Mouse (Mus musculus): ENCODE measurements around the gene Plcb4. TPM values are rescaled to one million over a fixed set of nuclear protein-coding genes. Genes with fewer than 3 reads are reported as not detected.
A peak's percentile ranks its signal among the peaks of the same experiment; 100 is the strongest.
"Not testable (repeated sequence)": the region's sequence is repeated elsewhere in the genome, so short reads cannot be mapped to it uniquely, and the experiment has no call there.

Plcb4 gene
- total RNA-seq, 2 experiments from 2014 or later, result 21.0 to 22.2 TPM

GRCm38 (mm10) chr2:135958453-135958852 lies 299.6 kb downstream of the Plcb4 start:
- peak in 1 of 2 experiments; percentile 5 for DNase-seq

GRCm38 (mm10) chr2:135963089-135963488 lies 304.3 kb downstream of the Plcb4 start:
- DNase-seq, result no peak

DNA sequence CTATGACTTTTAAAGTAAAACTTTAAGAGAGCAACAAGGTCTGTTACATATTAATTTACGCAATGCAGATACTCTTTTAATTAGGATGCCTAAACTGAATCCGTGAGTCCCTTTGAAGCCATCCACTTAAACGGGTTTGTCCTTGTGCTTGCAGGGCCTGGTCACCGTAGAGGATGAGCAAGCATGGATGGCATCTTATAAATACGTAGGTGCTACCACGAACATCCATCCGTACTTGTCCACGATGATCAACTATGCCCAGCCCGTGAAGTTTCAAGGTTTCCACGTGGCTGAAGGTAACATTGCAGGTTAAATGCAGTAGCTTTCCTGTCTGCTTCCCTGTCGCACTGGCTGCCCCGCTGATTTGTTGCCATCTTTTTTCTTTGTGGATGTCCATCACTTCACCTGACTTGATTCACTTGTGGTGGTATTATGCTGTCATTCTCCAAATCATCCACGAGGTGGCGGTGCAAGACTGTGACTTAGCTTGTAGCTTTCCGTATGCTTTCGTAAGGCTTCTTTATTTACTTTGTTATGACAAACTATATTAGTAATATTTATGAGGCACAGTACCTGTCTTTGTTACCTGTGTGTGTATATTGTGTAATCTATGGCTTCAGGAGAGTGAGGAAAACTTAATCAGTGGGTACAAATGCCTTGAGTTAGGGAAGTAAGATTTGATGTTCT lies 308.2 kb downstream of the Plcb4 start:
- DNase-seq, result peak; percentile 31 to 42

- DNase-seq, result no peak
These were observed 309.3 kb downstream of the Plcb4 start for GRCm38 (mm10) chr2:135968159-135968558.

- DNase-seq, result no peak
These were observed 312.1 kb downstream of the Plcb4 start for GRCm38 (mm10) chr2:135970902-135971301.

DNA sequence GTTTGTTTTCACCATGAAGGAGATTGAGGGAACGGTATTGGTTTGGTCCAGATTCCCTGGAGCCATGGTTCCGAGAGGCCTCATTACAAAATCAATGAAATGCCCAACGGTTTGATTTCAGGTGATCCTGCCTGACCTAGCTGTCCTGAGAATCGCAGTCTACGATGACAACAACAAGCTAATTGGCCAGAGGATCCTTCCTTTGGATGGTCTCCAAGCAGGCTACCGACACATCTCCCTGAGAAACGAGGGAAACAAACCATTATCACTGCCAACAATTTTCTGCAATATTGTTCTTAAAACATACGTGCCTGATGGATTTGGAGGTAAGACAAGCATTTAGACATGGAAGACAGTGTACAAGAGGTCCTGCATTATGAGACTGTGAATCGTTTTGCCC lies 317.2 kb downstream of the Plcb4 start:
- no peak for DNase-seq

DNA sequence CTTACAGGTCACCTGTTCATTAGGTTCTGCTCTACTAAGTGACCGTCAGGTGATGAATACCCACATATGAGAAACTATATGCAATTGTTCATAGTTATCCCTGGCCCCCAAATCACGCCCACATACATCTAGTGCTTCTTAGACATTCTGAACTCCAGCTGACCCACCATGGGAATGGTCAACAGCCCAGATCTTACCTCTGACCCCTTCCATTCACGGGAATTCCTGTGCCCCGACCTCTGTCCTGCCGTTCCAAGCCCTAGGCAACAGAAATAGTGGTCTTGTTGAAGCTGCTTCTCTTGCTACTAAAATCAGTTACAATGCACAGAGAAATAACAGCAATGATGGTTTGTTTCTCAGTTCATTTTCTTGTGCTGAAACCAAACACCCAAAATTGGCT lies 320.0 kb downstream of the Plcb4 start:
- DNase-seq, result no peak

- DNase-seq, result no peak
These were observed 321.6 kb downstream of the Plcb4 start for GRCm38 (mm10) chr2:135980428-135980827.

DNA sequence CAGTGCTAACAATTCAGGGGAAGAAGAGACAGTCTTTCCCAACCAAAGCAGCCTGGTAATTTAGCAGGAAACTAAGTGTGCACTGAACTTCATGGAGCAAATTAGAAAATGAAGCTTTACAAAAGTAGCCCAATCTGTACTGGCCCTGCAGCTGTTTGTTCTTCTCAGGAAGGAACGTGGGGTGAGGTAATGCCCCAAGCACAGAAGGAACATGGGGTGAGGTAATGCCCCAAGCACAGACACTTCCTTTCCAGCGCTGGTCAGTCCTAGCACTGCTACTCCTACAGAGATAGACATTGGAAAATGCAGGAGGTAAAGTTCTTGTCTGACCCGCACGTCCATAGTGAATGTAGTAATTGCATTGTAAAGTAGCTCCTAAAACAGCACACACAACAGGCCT lies 325.2 kb downstream of the Plcb4 start:
- DNase-seq, result no peak

- DNase-seq, result no peak
These were observed 326.9 kb downstream of the Plcb4 start for GRCm38 (mm10) chr2:135985536-135986265.

GRCm38 (mm10) chr2:135988475-135988874 lies 329.7 kb downstream of the Plcb4 start:
- not testable (repeated sequence) for DNase-seq

DNA sequence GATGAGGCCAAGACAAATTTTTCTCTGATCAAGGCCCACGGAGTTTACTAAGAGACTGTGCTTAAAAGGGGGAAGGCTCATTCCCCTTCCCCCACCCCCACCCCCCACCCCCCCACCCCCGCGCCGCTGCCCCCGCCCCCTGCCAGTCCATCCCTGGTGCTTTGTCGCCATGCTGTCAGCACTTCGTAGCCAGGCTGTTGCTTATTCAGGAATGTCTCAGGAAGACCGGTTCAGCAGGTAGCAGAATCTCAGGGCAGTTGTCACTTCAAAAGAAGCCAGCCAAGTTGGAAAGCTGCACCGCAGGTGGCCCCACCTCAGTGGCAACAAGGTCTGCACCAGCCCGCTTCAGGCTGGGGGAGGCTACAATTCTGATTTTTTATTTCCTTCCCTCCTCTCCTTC lies 331.9 kb downstream of the Plcb4 start:
- DNase-seq, result not testable (repeated sequence)

- DNase-seq, result no peak
These were observed 334.5 kb downstream of the Plcb4 start for GRCm38 (mm10) chr2:135993314-135993713.

DNA sequence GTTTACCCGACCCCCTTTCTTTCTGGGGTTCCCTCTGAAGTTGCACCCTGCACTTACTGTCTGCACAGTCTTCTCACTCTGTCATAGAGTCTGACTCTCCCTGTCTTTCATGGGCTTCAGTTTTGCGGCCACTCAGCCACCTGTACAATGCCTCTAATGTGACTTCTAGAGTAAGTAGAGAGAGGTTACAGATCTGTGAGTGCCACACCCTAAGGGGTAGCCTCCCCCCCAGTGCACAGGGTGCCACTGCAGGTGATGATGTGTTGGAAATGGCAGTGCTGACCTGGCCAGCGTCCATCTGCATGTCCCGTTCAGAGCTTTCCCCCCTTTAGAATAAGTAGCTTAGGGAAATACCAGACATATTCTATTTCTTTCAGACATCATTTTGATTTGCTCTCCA lies 336.4 kb downstream of the Plcb4 start:
- DNase-seq, result no peak

DNA sequence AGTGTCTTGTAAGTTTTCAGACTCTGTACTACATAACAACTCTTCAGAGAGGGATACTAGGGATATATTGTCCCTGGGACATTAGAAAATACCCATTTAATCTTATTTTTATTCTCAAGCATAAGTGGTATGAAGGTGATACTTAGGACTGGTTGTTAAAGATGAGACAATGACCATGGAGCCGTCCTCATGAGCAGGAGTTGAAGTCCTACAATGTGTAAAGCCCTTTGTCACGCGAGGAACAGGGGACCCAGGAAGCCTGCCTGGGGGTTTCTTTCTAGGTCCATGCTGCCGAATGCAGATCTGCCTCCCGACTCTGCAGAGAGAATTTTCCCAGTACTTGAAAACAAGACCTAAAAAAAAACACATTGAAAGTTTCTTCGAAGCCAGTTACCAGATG lies 338.1 kb downstream of the Plcb4 start:
- DNase-seq, result no peak

DNA sequence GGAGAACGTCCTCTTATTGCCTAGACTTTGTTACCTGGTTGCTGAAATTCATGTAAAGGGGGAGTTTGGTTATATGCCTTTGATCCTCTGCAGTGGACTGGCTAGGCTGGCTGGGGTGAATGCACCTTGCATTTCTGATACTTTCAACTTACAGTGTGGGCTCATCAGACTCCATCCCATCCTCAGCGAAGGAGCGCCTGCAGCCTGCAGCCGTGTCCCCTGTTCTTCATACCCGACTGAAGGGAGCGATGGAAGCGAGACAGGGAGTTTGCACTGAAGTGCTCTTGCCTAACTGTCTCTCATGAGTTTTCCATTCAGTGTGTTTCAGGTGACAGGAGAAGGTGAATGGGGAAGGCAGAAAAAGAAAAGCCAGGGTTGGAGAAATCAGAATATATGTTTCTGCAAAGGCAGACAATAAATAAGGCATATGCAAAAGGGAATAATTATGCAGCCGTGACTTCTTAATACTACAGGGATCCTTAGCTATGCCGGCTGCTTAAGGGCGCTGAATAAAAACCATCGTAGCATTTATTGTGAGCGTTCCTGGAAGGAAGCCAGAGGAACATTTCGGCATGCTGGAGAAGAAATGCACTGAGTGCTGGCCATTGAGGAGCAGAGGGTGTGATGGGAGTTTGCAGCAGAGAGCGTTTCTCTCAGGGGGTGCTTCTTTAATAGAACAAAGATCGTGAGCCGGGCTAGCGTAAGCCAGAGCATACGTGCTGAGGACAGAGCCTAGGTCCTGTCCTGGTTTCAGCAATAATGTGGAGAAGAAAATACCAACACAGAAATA lies 338.7 kb downstream of the Plcb4 start:
- no peak for DNase-seq

DNA sequence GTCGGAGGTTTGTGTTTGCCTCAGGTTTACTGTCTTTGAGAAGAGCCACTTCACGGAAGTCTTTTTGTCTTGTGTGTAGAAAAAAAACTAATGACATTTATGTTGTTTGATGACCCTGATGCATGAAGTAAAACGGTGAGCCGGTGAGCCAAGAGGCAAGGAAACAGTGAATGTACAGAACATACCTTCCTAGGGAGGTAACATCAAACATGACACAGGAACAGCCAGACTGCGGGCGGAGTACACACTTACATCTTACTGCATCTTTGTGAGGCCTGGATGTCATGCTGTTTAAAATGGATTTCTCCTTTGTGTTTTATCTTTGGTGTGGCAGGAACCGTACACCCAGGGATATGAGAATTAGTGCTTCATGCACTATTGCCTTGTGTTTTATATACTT lies 340.1 kb downstream of the Plcb4 start:
- no peak for DNase-seq

DNA sequence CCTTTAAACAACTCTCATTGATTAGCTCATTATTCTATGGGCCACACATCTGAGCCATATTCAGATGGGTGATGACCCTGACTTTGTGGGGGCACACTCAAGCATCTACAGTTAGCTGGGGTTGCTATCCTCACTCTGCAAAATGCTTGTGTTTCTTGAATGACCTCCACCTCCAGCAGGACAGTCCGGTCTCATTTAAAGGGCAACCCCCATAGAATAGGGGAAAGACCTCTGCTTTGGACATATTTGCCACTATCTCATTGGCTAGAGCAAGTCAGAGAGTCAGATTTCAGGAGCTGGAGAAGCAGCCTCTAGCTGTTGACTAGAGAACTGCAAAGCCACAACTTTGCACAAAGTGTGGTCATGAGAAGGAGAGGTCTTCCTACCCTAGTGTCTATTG lies 340.6 kb downstream of the Plcb4 start:
- no peak for DNase-seq

DNA sequence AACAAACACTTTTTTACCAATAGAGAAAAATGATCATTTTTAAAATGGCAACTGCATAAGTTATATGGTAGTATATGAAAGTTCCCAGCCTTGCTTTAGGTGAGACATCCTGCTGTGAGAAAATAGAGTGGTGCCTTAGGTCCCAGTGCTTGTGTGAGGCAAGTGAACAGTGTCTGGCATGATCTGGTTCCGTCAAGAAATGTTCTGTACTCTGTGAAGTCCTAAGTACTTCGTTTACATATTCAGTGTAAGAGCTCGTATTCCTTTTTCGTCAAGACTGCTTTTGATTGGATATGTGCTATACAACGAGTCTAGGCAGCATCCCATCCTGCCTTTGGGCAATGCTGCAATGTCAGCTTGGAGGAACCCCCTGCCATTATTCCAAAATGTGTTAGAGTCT lies 342.1 kb downstream of the Plcb4 start:
- DNase-seq, result no peak

DNA sequence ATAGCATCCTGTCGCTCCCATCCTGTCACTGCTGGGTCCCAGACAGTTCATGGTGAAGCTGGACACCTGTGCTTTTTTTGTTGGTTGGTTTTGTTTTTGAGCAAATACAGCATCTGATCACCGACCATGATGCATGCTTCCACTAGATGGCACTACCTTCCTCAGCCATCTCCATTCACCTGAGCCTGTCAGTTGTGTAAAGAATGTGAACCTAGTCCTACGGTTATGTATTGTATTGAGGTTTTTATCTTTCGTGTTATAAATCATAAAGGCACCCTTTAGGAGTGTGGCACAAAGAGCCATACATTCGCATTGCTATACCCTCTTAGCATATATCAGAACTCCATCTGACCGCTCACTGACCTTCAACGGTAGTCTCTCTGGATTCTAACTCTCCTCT lies 343.3 kb downstream of the Plcb4 start:
- DNase-seq, result no peak

GRCm38 (mm10) chr2:136003836-136004235 lies 345.0 kb downstream of the Plcb4 start:
- DNase-seq, result no peak

GRCm38 (mm10) chr2:136006280-136006679 lies 347.5 kb downstream of the Plcb4 start:
- DNase-seq, result no peak

- no peak for DNase-seq
These were observed 353.9 kb downstream of the Plcb4 start for GRCm38 (mm10) chr2:136012759-136013158.
